Mouse (Mus musculus): ENCODE measurements around the gene Smagp.

Smagp gene

GRCm38 (mm10) chr15:100665411-100666218 lies 28.9 kb upstream of the Smagp start:
- DNase-seq (ENCODE audit: low read depth, low spot score), result no peak

- DNase-seq (ENCODE audit: low read depth, low spot score), result no peak
Measured at GRCm38 (mm10) chr15:100664813-100665274, 28.1 kb upstream of the Smagp start.

GRCm38 (mm10) chr15:100660805-100661204 lies 24.1 kb upstream of the Smagp start:
- no peak for DNase-seq (ENCODE audit: low read depth, low spot score)

- DNase-seq (ENCODE audit: low read depth, low spot score), result no peak
Measured at GRCm38 (mm10) chr15:100660306-100660705, 23.6 kb upstream of the Smagp start.

GRCm38 (mm10) chr15:100655201-100655600 lies 18.5 kb upstream of the Smagp start:
- no peak for DNase-seq (ENCODE audit: low read depth, low spot score)

DNA sequence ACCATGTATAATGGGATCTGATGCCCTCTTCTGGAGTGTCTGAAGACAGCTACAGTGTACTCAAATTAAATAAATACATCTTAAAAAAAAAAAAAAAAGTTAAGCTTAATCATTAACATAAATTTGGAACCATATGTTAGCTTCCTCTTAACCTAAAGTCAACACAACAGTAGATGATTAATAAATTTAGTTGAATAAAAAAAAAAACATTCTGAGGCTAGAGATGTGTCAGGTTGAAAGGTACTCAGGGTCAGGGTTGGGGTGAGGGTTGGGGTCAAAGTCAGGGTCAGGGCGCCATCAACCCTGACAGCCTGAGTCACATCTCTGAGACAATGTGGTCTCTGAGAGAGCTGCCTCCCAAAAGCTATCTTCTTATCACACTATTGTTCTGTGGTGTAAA lies 17.5 kb upstream of the Smagp start:
- DNase-seq (ENCODE audit: low read depth, low spot score), result no peak

- DNase-seq (ENCODE audit: low read depth, low spot score), result no peak
Measured at GRCm38 (mm10) chr15:100651610-100652009, 14.9 kb upstream of the Smagp start.

DNA sequence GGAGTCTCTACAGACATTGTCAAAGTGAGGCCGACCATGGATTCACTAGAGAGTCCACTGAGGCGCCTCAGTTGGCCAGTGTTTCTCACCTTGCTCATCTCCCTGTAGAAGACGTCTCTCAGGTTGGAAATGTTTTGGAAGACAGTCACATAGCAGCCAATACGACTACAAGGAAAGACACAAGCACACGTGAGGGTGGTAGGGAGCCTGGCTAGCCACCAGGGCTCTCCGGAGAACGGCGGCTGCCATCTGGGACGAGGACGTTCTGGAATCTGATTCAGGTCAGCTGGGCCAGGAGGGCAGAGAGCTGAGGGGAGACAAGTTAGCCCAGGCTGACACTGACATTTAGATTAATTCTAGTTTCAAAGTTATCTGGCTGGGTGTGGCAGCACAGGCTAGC lies 13.4 kb upstream of the Smagp start:
- no peak for DNase-seq (ENCODE audit: low read depth, low spot score)

GRCm38 (mm10) chr15:100646161-100646560 lies 9.4 kb upstream of the Smagp start:
- no peak for DNase-seq (ENCODE audit: low read depth, low spot score)

DNA sequence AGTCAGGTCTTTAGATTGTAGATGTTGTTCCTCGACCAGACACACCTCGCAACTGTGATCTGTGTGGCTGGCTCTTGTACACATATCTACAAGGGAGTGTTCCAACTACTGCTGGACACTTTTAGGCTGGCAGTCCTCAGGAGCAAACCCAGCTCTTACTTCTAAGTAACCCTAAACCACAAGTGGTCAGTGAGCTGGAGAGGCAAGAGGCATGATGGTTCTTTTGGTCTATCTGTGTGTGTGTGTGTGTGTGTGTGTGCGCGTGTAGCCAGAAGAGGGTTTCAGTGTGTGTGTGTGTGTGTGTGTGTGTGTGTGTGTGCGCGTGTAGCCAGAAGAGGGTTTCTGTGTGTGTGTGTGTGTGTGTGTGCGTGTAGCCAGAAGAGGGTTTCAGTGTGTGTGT lies 5.7 kb upstream of the Smagp start:
- no peak for DNase-seq (ENCODE audit: low read depth, low spot score)

DNA sequence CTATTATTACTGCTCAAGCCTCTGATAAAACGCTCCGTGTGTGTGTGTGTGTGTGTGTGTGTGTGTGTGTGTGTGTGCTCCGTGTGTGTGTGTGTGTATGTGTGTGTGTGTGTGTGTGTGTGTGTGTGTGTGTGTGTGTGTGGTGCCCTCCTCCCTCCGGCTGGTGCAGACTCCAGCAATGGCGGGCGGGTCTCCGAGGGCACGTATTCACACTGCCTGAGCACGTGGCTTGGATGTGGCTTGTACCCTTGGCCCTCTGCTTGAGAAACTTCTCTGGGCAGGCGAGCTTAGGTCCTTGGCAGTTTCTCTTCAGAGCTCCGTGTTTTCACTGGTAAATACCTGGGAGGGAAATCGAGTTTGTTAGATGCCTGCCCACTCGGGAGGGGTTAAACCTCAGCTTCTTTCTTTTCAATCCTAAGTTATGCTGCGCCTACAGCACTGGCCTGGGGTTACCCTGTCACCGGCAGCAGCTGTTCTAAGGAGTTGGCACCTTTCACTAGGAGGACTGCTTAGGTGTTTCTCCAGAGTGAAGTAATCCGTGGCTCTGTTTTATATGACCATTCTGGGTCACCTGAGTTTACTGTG lies 4.6 kb upstream of the Smagp start:
- DNase-seq (ENCODE audit: low read depth, low spot score), result no peak

DNA sequence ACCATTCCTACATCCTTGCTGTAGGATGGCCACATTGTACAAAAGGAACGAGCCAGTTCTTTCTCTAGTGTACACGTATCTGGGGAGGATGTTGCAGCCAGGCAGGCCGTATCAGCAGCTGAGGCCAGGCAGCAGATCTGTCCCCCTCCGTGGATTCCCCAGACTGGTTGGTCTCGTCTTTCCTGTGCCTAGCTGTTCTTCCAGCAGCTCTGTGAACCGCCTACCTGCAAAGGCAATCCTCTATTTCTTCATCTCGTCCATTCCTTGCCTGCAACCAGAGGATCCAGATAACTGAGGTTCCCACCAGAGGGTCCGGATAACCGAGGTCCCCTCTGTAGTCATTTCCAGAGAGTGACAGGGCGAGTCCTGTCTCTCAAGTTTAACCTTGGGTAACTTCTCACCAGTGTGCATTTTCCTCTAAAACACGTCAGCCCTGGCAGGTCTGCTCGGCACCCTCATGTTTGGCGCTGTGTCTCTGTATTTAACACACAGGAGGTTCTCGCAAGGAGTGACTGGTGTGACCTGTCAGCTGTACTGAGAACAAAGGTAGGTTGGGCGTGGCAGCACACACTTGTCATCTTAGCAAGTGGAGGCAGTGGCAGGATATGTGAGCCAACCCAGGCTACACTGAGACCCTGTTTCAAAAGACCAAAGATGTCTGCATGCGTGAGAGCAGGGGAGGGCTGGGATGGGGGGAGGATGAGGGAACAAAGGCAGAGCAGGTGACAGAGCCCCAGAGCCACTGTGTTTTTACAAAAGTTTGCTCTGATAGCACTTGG lies 3.4 kb upstream of the Smagp start:
- no peak for DNase-seq (ENCODE audit: low read depth, low spot score)

GRCm38 (mm10) chr15:100637661-100638060 lies 921 bp upstream of the Smagp start:
- no peak for DNase-seq (ENCODE audit: low read depth, low spot score)

DNA sequence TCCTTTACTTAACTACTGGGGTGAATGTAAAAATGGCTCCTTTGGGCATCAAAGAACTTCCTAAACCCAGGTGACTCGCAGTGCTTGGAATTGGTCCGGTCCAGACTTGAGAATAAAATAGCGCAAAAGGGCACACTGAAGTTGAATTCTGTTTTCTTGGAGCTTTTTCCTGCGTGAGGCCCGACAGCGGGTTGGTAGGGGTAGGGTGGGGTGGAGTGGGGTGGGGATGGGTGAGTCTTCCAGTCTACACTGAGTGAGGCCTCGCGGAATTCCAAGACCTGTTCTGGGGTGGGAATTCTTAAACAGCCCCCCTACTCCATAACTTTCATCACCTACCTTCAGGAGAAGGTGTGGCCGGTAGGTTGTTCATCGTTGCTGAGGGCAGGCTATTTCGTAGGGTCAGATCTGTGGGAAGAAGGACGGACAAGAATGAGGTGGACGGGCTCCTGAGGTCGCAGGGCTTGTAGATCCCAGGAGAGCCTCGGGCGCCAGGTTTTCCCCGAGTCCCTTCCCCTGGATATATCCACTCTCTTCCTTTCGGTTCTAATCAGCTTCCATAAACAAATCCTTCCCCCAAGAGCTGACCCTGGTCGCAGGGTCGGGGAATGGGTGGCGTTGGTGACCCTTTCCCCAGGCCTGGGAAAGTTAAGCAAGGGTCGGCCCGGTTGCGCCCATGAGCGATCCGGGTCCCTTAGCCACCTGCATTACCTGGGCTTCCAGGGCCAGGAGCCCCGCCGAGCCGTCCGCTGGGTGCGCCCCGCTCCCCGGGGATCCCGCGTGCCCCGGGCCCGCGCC lies 692 bp downstream of the Smagp start:
- DNase-seq (ENCODE audit: low read depth, low spot score), result no peak

DNA sequence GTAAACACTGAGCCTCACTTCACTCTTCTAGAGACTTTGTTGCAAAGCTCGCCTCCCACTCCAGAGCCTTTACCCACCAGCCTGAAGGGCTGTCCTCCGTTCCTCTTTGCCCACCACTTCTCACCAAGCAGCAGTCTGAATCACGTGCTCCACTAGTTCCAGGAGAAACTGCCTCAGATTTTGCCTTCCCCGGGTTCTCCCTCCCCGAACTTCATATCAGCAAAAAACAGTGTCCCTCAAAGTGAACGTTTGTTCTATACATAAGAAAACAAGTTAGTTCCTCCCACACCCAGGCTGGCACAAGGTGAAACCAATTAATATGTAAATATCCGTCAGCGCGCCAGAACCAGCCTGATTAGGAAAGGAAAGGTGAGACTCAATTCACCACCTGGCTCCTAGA lies 1.5 kb downstream of the Smagp start:
- no peak for DNase-seq (ENCODE audit: low read depth, low spot score)

DNA sequence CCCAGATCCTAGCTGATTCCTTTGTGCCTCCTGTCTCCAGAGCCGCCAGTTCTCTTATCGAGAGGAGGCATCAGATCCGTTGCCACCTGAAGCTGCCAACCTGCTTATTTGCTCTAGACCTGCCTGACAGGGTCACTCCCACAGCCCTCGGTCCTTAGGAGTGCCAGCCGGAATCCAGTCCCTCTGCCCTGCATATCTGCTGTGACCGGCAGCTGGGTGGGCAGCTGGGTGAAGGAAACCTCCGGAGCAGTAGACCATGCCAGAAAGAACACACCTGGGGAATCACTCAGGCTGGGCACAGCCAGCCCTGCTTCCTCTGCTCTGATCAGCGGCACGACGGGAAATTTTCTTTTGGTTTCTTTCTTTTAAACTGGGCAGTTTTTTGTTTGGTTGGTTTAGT lies 3.4 kb downstream of the Smagp start:
- no peak for DNase-seq (ENCODE audit: low read depth, low spot score)

GRCm38 (mm10) chr15:100632323-100632722 lies 4.4 kb downstream of the Smagp start:
- no peak for DNase-seq (ENCODE audit: low read depth, low spot score)

DNA sequence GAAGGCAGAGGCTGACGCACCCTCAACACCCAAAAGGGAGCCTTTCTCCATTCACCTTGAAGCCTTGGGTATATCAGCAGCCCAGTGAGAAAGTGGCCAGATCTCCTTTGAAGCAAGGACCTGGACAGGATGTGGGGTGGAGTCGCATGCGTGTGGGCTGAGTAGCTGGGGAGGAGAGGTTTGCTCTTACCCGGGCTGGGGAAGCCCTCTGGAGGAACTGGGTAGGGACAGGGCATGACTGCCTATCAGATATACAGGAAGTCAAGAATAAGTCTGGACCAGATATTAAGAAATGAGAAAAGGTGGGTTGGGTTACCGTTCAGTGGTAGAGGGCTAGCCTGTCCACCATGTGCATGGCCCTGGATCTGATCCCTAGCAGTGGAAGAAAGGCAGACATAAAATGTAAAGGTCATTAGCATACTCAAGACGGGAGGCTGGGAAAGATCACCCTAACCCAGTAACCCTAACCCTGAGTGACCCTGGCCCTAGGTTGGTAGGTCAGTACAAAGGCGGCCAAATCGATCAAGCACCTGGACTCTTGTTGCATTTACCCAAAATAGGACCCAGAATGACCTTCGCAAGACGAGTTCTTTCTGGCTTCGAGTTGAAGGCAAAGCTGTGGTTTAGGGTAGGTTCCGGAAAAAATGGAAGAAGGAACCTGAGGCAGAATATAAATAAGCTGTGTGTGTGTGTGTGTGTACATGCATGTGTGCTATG lies 5.1 kb downstream of the Smagp start:
- no peak for DNase-seq (ENCODE audit: low read depth, low spot score)

DNA sequence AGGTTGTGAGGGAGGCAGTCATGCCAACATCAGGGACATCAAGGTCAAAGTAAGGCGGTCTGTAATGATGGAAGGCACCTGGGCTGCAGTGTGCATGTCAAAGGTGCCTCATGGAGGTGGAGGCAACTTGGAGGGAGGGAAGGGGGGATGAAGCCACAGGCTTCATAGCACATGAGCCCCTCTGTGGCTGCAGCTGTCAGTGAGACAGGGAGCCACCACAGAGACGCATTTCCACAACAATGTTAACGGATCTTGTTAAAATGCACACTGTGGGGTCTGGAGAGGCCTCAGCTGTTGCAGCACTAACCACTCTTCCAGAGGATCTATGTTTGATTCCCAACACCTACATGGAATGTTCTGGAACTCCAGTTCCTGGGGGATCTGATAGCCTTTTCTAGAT lies 6.6 kb downstream of the Smagp start:
- no peak for DNase-seq (ENCODE audit: low read depth, low spot score)

GRCm38 (mm10) chr15:100628797-100629196 lies 7.9 kb downstream of the Smagp start:
- no peak for DNase-seq (ENCODE audit: low read depth, low spot score)

DNA sequence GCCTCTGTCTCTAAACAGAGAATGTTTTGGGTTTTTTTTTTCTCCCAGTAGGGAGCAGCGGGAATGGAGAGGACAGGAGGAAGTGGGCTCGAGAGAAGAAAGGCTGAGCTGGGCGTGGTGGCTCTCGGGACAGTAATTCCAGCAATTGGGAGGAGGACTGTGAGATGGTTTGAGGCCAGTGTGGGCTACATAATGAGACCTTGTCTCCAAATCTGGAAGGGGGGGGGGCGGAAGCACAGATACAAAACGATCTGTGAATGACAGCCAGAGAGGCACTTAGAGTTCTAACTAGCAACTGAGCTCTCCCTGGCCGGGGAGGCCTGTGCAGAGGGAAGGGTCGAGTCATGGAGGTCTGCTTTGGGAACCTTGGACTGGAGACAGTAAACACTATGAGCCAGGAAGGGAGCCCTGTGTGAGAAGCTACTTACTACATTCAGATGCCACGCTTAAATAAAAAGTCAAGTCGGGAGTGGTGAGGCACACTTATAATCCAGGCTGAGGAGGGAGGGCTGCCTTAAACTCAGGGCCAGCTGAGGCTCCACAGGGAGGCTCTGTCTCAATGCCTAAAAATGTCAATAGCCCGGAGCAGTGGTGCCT lies 8.9 kb downstream of the Smagp start:
- no peak for DNase-seq (ENCODE audit: low read depth, low spot score)
